Mouse (Mus musculus) bone marrow, adult 2 months (tissue): ENCODE data around the gene Nos1ap. TPM values are rescaled to one million over a fixed set of nuclear protein-coding genes. Genes with fewer than 3 reads are reported as not detected.

Experiments
- H3K27ac ChIP-seq: fragments of 200-500 bp; 2 replicates; pipeline ENCODE4 v1.5.1; 2012; ENCODE audit warnings: low read depth, mild to moderate bottlenecking, control low read depth, inconsistent platforms, low read length; ENCODE audit not compliant: control insufficient read depth, poor library complexity, insufficient read depth
- H3K4me1 ChIP-seq: fragments of 200-500 bp; 2 replicates; pipeline ENCODE4 v1.6.1; 2011; ENCODE audit warnings: low read length; ENCODE audit not compliant: control insufficient read depth, insufficient read depth
- H3K4me3 ChIP-seq: fragments of 200-500 bp; replicated peaks from 2 replicates; pipeline ENCODE3; 2011; ENCODE audit warnings: mild to moderate bottlenecking, low read depth, low read length, control low read depth; ENCODE audit not compliant: control insufficient read depth
- CTCF ChIP-seq: fragments of 200-500 bp; IDR thresholded peaks from 2 replicates; pipeline ENCODE4 v1.5.1; 2011; ENCODE audit warnings: low read length, control low read depth; ENCODE audit not compliant: control insufficient read depth, insufficient read depth
- POLR2A ChIP-seq: fragments of 200-500 bp; IDR thresholded peaks from 2 replicates; pipeline ENCODE4 v1.6.1; 2011; ENCODE audit warnings: low read depth, mild to moderate bottlenecking, control low read depth, low read length, borderline replicate concordance; ENCODE audit not compliant: control insufficient read depth
- WGBS: fragments of 180-500 bp; shearing (Covaris S2); methylation state at CpG from one replicate; pipeline ENCODE4 v1.1.7; 2018; 5-methylcytosine and 5-hydroxymethylcytosine counted together
- polyA plus RNA-seq: library from polyadenylated mRNA; stranded (reverse); fragments of >200 nt; gene quantifications from 2 replicates; pipeline ENCODE4 v1.2.4, GENCODE M21; 2011; ENCODE audit warnings: low replicate concordance; ENCODE audit not compliant: missing spikeins, insufficient read depth, insufficient read length

The Nos1ap gene
- polyA plus RNA-seq, 1 experiment = 68.3 TPM

- Histone ChIP-seq H3K4me3 (no peak overlapping the region), H3K27ac (no peak overlapping the region), H3K4me1 (no peaks in the 10 kb centered on the region)
- no peak for TF ChIP-seq POLR2A
- TF ChIP-seq CTCF = no peak
- WGBS = 75% methylated on average over 11 of the region's 11 CpGs
Measured at GRCm38 (mm10) chr1:170502491-170503276, 87.0 kb downstream of the Nos1ap start.

GRCm38 (mm10) chr1:170501970-170502369 is 87.7 kb downstream of the Nos1ap start:
- 97% methylated on average over 1 of the region's 1 CpGs for WGBS
- Histone ChIP-seq H3K27ac (no peak overlapping the region), H3K4me3 (no peak overlapping the region), H3K4me1 (no peaks in the 10 kb centered on the region)
- TF ChIP-seq CTCF (no peak), POLR2A (no peak)

GRCm38 (mm10) chr1:170501556-170501955 is 88.1 kb downstream of the Nos1ap start:
- H3K4me1 ChIP-seq = no peaks in the 10 kb centered on the region
- H3K27ac ChIP-seq = no peak overlapping the region
- H3K4me3 ChIP-seq = no peak overlapping the region
- TF ChIP-seq CTCF (no peak), POLR2A (no peak)
- 83% methylated on average over 7 of the region's 7 CpGs for WGBS

- Histone ChIP-seq H3K27ac (no peak overlapping the region), H3K4me1 (no peaks in the 10 kb centered on the region; the same call in none of the 2 replicates), H3K4me3 (no peak overlapping the region)
- TF ChIP-seq POLR2A (no peak), CTCF (no peak)
- 88% methylated on average over 6 of the region's 6 CpGs for WGBS
Measured at GRCm38 (mm10) chr1:170499891-170500290, 89.8 kb downstream of the Nos1ap start.

GRCm38 (mm10) chr1:170499466-170499865 is 90.2 kb downstream of the Nos1ap start:
- WGBS = 84% methylated on average over 4 of the region's 4 CpGs
- H3K4me3 ChIP-seq = no peak overlapping the region
- TF ChIP-seq POLR2A = no peak
- TF ChIP-seq CTCF = no peak
- H3K4me1 ChIP-seq = no peaks in the 10 kb centered on the region; the same call in none of the 2 replicates
- no peak overlapping the region for H3K27ac ChIP-seq

- WGBS = 88% methylated on average over 4 of the region's 4 CpGs
- no peak overlapping the region for H3K4me3 ChIP-seq
- H3K4me1 ChIP-seq = no peaks in the 10 kb centered on the region; the same call in none of the 2 replicates
- TF ChIP-seq POLR2A = no peak
- no peak for TF ChIP-seq CTCF
- no peak overlapping the region for H3K27ac ChIP-seq
Measured at GRCm38 (mm10) chr1:170498645-170499044, 91.0 kb downstream of the Nos1ap start.

GRCm38 (mm10) chr1:170496221-170496620 is 93.4 kb downstream of the Nos1ap start:
- Histone ChIP-seq H3K4me1 (no peaks in the 10 kb centered on the region; the same call in none of the 2 replicates), H3K27ac (no peak overlapping the region), H3K4me3 (no peak overlapping the region)
- 70% methylated on average over 8 of the region's 8 CpGs for WGBS
- TF ChIP-seq CTCF (no peak), POLR2A (no peak)

- Histone ChIP-seq H3K4me1 (no peaks in the 10 kb centered on the region; the same call in none of the 2 replicates), H3K4me3 (no peak overlapping the region), H3K27ac (no peak overlapping the region)
- WGBS = 83% methylated on average over 13 of the region's 13 CpGs
- TF ChIP-seq CTCF (no peak), POLR2A (no peak)
Measured at GRCm38 (mm10) chr1:170495538-170496183, 94.0 kb downstream of the Nos1ap start.

GRCm38 (mm10) chr1:170492527-170492926 is 97.1 kb downstream of the Nos1ap start:
- TF ChIP-seq CTCF = no peak
- no peak for TF ChIP-seq POLR2A
- WGBS = 79% methylated on average over 2 of the region's 2 CpGs
- Histone ChIP-seq H3K4me3 (no peak overlapping the region), H3K4me1 (no peaks in the 10 kb centered on the region; the same call in none of the 2 replicates), H3K27ac (no peak overlapping the region)
